Mouse (Mus musculus) cerebellum, adult 2 months (tissue): ENCODE results near the gene Trib2.

ENCODE experiments used
- CTCF ChIP-seq: fragments of 200-500 bp; IDR thresholded peaks from 2 replicates; pipeline ENCODE4 v1.5.1; 2011; ENCODE audit warnings: low read depth, mild to moderate bottlenecking, control low read depth, low read length, moderate library complexity, borderline replicate concordance; ENCODE audit not compliant: insufficient read depth
- POLR2A ChIP-seq: fragments of 200-500 bp; IDR thresholded peaks from 2 replicates; pipeline ENCODE4 v1.6.1; 2011; ENCODE audit warnings: low read length, control low read depth, borderline replicate concordance; ENCODE audit not compliant: insufficient read depth

DNA sequence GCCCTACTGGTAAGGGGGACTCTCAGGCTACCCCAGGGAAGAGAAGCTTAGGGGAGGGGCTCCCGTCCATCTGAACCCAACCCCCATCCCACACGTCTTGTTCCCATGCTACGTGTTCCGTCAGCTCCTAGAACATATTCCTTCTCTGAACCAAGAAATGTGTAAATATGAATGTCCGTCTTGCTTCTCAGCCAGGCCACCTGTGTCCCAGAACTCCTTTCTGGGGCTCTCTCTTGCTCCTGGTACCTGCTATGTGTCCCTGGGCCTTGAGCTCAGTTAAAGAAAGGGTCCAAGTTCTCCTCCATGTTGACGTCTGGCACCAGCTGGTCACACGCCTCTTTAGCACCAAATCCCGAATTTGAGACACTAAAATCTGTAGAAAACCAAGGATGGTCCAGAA is 23.4 kb downstream of the Trib2 start:
- TF ChIP-seq CTCF (no peak), POLR2A (no peak)
